Mouse (Mus musculus): ENCODE data around the gene Rgs6. TPM values are rescaled to one million over a fixed set of nuclear protein-coding genes. Genes with fewer than 3 reads are reported as not detected.

Gene Rgs6
- polyA plus RNA-seq, 1 experiment, result 0.57 TPM

DNA sequence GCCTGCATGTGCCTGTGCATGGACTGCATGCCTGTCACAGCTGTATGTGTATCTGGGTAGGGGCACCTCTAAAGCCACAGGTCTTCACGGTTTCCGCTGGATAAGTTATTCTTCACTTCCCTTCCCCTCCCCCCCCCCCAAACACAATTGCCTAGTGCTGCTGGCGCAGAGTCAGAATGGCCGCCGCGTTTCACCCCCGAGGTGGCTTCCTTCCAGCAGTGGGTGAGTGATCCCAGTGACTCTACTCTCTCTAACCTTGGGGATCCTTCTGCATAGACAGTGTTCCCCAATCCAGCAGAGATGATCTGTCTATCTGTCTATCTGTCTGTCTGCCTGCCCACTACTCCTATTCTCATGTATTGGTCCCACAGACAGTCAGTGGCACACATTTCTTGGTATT lies 561.9 kb downstream of the Rgs6 start:
- Histone ChIP-seq H3K36me3 (ENCODE audit: control insufficient read depth, insufficient read depth, low read length) (no peaks in the 10 kb centered on the region), H3K4me1 (ENCODE audit: control insufficient read depth, insufficient read depth, insufficient read length, low read length) (no peaks in the 10 kb centered on the region), H3K27me3 (ENCODE audit: control insufficient read depth, insufficient read depth, low read length) (no peaks in the 10 kb centered on the region), H3K4me3 (ENCODE audit: low read depth, low read length) (no peak overlapping the region), H3K27ac (ENCODE audit: insufficient read depth, low read depth, low read length) (no peak overlapping the region)
- no peak for TF ChIP-seq CTCF (IDR thresholded peaks at IDR 0.05; ENCODE audit: extremely low read depth, insufficient read length, insufficient replicate concordance, low read depth, low read length)
- no peak for TF ChIP-seq POLR2A (IDR thresholded peaks at IDR 0.05; ENCODE audit: low read depth, low read length)
- WGBS, result 63% methylated on average over 7 of the region's 7 CpGs

DNA sequence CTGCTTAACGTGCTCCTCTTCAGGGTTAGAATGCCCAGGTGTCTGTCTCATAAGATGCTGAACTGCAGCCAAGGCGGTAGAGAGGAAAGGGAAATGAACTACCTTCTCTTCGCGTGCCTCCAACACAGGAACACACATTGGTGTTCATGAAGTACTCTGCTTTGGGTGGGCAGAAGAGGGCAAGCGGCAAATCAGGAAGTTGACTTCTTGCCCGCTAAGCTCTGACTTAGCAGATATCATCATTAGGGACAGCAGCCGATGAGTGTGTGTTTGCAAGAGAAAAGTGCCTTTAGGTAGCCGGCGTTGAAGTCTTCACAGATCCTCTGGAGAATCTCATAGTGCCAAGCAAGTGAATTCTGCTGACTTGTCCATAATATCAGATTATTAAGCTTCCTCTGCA lies 562.7 kb downstream of the Rgs6 start:
- H3K4me1 ChIP-seq (ENCODE audit: control insufficient read depth, insufficient read depth, insufficient read length, low read length), result no peaks in the 10 kb centered on the region
- WGBS, result 78% methylated on average over 9 of the region's 9 CpGs
- H3K27ac ChIP-seq (ENCODE audit: insufficient read depth, low read depth, low read length), result no peak overlapping the region
- no peak overlapping the region for H3K4me3 ChIP-seq (ENCODE audit: low read depth, low read length)
- TF ChIP-seq POLR2A (IDR thresholded peaks at IDR 0.05; ENCODE audit: low read depth, low read length), result no peak
- no peak for TF ChIP-seq CTCF (IDR thresholded peaks at IDR 0.05; ENCODE audit: extremely low read depth, insufficient read length, insufficient replicate concordance, low read depth, low read length)
- H3K27me3 ChIP-seq (ENCODE audit: control insufficient read depth, insufficient read depth, low read length), result no peaks in the 10 kb centered on the region
- H3K36me3 ChIP-seq (ENCODE audit: control insufficient read depth, insufficient read depth, low read length), result no peaks in the 10 kb centered on the region

DNA sequence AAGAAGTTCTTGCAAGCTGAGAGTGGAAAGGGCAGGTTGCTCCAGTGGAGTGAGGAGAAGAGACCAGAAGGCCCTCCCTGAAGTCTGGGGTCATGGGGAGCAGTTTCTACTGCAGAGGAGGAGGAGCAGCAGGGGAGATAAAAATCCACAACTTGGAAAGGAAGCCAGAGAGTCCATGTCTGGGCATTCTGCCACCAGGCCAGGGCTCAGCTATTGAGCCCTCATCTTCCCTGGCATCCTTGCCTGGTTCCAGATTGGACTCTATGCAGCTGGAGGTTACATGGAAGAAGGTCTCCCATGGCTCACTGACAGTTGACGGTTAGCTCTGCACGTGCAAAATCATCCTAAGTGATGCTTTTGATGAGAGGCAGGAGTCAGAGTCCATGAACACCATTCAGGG lies 563.4 kb downstream of the Rgs6 start:
- Histone ChIP-seq H3K27me3 (ENCODE audit: control insufficient read depth, insufficient read depth, low read length) (no peaks in the 10 kb centered on the region), H3K27ac (ENCODE audit: insufficient read depth, low read depth, low read length) (no peak overlapping the region), H3K4me3 (ENCODE audit: low read depth, low read length) (no peak overlapping the region), H3K36me3 (ENCODE audit: control insufficient read depth, insufficient read depth, low read length) (no peaks in the 10 kb centered on the region), H3K4me1 (ENCODE audit: control insufficient read depth, insufficient read depth, insufficient read length, low read length) (no peaks in the 10 kb centered on the region)
- 63% methylated on average over 2 of the region's 2 CpGs for WGBS
- TF ChIP-seq POLR2A (IDR thresholded peaks at IDR 0.05; ENCODE audit: low read depth, low read length) (no peak), CTCF (IDR thresholded peaks at IDR 0.05; ENCODE audit: extremely low read depth, insufficient read length, insufficient replicate concordance, low read depth, low read length) (no peak)

DNA sequence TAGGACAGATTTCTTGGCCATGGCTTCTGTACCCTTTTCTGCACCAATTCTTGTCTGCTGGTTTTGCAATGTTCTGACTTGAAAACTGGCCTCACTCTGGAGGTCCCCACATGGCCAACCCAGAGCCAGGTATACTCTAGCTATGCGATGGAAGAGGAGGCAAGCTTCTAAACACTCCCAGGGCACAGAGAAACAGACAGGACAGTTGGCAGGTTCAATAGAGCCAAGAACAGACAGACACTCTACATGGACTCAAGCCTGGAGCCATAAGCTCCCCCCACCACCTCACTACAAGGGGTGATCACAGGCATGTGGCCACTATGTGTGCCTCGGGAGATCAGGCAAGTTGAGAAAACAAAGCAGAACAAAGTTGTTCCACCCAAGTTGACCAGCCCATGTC lies 572.1 kb downstream of the Rgs6 start:
- Histone ChIP-seq H3K27ac (ENCODE audit: insufficient read depth, low read depth, low read length) (no peak overlapping the region), H3K27me3 (ENCODE audit: control insufficient read depth, insufficient read depth, low read length) (no peaks in the 10 kb centered on the region), H3K36me3 (ENCODE audit: control insufficient read depth, insufficient read depth, low read length) (no peaks in the 10 kb centered on the region), H3K4me1 (ENCODE audit: control insufficient read depth, insufficient read depth, insufficient read length, low read length) (no peaks in the 10 kb centered on the region), H3K4me3 (ENCODE audit: low read depth, low read length) (no peak overlapping the region)
- TF ChIP-seq POLR2A (IDR thresholded peaks at IDR 0.05; ENCODE audit: low read depth, low read length), result no peak
- 76% methylated on average over 2 of the region's 2 CpGs for WGBS

DNA sequence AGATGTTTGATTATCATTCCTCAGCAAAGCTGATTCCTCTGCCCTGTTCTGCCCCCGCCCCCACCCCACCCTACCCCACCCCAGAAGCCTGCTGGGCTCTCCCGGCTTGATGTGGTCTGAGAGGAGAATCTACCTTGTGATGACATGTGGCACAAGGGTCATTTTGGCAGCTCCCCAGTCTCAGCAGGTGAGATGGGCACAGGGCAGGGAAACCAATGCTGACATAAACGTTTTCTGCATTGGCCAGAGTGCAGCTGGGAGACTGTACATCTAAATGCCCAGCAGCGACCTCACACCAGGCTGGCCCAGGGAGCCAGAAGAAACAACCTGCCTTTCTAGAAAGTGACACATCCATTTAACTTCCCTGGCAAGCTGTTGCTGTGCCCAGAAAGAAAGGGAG lies 572.6 kb downstream of the Rgs6 start:
- H3K27me3 ChIP-seq (ENCODE audit: control insufficient read depth, insufficient read depth, low read length), result no peaks in the 10 kb centered on the region
- TF ChIP-seq CTCF (IDR thresholded peaks at IDR 0.05; ENCODE audit: extremely low read depth, insufficient read length, insufficient replicate concordance, low read depth, low read length) (no peak), POLR2A (IDR thresholded peaks at IDR 0.05; ENCODE audit: low read depth, low read length) (no peak)
- no peaks in the 10 kb centered on the region for H3K4me1 ChIP-seq (ENCODE audit: control insufficient read depth, insufficient read depth, insufficient read length, low read length)
- H3K4me3 ChIP-seq (ENCODE audit: low read depth, low read length), result no peak overlapping the region
- no peak overlapping the region for H3K27ac ChIP-seq (ENCODE audit: insufficient read depth, low read depth, low read length)
- WGBS, result 60% methylated on average over 4 of the region's 4 CpGs
- no peaks in the 10 kb centered on the region for H3K36me3 ChIP-seq (ENCODE audit: control insufficient read depth, insufficient read depth, low read length)

DNA sequence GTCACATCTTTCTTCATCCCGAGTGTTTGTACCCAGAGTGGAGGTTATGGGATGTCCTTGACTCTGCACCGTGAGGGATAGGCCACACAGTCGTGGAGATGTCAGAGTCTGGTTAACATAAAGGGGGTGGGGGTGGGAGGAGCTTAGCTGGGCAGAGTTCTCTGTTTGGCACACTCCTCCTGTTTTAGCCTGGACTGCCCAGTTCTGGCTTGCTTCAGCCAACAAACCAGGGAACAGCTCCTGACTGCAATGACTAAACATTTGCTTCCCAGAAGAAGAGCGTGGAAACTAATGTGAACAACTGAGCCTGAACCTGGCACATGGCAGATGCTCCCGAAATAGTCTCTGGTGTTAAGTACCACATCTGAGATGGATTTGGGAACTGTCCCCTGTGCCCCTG lies 575.6 kb downstream of the Rgs6 start:
- 35% methylated on average over 5 of the region's 5 CpGs for WGBS

DNA sequence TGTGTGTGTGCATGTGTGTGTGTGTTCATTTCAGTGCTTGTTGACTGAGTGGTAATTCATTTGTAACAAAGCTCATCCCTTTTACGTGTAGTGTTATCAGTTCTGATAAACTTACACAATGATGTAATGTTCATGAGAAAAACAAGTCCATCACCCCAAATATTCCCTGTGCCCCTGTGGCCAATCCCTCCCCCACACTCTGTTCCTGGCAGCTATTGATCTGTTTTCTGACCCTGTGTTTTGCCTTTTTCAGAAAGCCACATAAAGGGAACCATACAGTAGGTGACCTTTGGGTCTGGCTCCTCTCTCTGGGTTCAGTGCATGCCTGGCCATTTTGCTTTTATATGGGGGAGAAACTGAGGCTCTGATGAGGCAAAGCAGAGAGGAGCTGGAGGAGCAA lies 577.0 kb downstream of the Rgs6 start:
- WGBS, result 20% methylated on average over 1 of the region's 1 CpGs
- Histone ChIP-seq H3K36me3 (ENCODE audit: control insufficient read depth, insufficient read depth, low read length) (no peaks in the 10 kb centered on the region), H3K27me3 (ENCODE audit: control insufficient read depth, insufficient read depth, low read length) (no peaks in the 10 kb centered on the region), H3K4me3 (ENCODE audit: low read depth, low read length) (no peak overlapping the region), H3K4me1 (ENCODE audit: control insufficient read depth, insufficient read depth, insufficient read length, low read length) (no peaks in the 10 kb centered on the region), H3K27ac (ENCODE audit: insufficient read depth, low read depth, low read length) (no peak overlapping the region)
- TF ChIP-seq CTCF (IDR thresholded peaks at IDR 0.05; ENCODE audit: extremely low read depth, insufficient read length, insufficient replicate concordance, low read depth, low read length) (no peak), POLR2A (IDR thresholded peaks at IDR 0.05; ENCODE audit: low read depth, low read length) (no peak)

More for the DNA sequence above, 575.6 kb downstream of the Rgs6 start:
- no peaks in the 10 kb centered on the region for H3K36me3 ChIP-seq (ENCODE audit: control insufficient read depth, insufficient read depth, low read length)
- no peak for TF ChIP-seq CTCF (IDR thresholded peaks at IDR 0.05; ENCODE audit: extremely low read depth, insufficient read length, insufficient replicate concordance, low read depth, low read length)
- no peak for TF ChIP-seq POLR2A (IDR thresholded peaks at IDR 0.05; ENCODE audit: low read depth, low read length)
- no peak overlapping the region for H3K27ac ChIP-seq (ENCODE audit: insufficient read depth, low read depth, low read length)
- no peaks in the 10 kb centered on the region for H3K4me1 ChIP-seq (ENCODE audit: control insufficient read depth, insufficient read depth, insufficient read length, low read length)
- no peaks in the 10 kb centered on the region for H3K27me3 ChIP-seq (ENCODE audit: control insufficient read depth, insufficient read depth, low read length)
- no peak overlapping the region for H3K4me3 ChIP-seq (ENCODE audit: low read depth, low read length)

DNA sequence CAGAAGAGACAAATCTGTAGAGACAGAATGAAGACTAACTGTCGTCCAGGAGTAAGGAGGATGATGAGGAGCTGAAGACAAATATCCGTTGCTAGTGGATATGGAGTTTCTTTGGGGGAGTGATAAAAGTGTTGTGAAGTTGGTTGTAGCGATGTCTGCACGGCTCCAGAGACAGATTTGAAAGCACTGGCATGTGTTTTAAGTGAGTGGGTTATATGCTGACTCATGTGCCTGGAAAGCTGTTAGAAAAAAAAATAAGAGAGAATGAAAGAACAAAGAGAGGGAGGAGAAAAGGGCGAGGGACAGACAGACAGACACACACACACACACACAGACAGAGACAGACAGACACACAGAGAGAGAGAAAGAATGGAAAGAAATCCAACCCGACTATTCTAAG lies 580.2 kb downstream of the Rgs6 start:
- H3K4me3 ChIP-seq (ENCODE audit: low read depth, low read length), result no peak overlapping the region
- H3K27me3 ChIP-seq (ENCODE audit: control insufficient read depth, insufficient read depth, low read length), result no peaks in the 10 kb centered on the region
- H3K36me3 ChIP-seq (ENCODE audit: control insufficient read depth, insufficient read depth, low read length), result no peaks in the 10 kb centered on the region
- no peaks in the 10 kb centered on the region for H3K4me1 ChIP-seq (ENCODE audit: control insufficient read depth, insufficient read depth, insufficient read length, low read length)
- no peak overlapping the region for H3K27ac ChIP-seq (ENCODE audit: insufficient read depth, low read depth, low read length)
- TF ChIP-seq CTCF (IDR thresholded peaks at IDR 0.05; ENCODE audit: extremely low read depth, insufficient read length, insufficient replicate concordance, low read depth, low read length), result no peak
- no peak for TF ChIP-seq POLR2A (IDR thresholded peaks at IDR 0.05; ENCODE audit: low read depth, low read length)
- WGBS, result 68% methylated on average over 6 of the region's 6 CpGs

Data from small intestine, adult 2 months (tissue).